Mouse (Mus musculus) small intestine, adult 2 months (tissue): ENCODE results near the gene 1700093K21Rik.

Experiments used
- CTCF ChIP-seq: fragments of 200-500 bp; IDR thresholded peaks from 2 replicates; pipeline ENCODE4 v1.5.1; 2012; ENCODE audit warnings: low read depth, mild to moderate bottlenecking, control low read depth, inconsistent platforms, low read length, moderate library complexity, mixed read lengths; ENCODE audit not compliant: insufficient replicate concordance, insufficient read length; ENCODE audit errors: extremely low read depth
- POLR2A ChIP-seq: fragments of 200-500 bp; IDR thresholded peaks from 2 replicates; pipeline ENCODE4 v1.6.1; 2012; ENCODE audit warnings: low read depth, mild to moderate bottlenecking, control low read depth, inconsistent platforms, low read length, moderate library complexity

DNA sequence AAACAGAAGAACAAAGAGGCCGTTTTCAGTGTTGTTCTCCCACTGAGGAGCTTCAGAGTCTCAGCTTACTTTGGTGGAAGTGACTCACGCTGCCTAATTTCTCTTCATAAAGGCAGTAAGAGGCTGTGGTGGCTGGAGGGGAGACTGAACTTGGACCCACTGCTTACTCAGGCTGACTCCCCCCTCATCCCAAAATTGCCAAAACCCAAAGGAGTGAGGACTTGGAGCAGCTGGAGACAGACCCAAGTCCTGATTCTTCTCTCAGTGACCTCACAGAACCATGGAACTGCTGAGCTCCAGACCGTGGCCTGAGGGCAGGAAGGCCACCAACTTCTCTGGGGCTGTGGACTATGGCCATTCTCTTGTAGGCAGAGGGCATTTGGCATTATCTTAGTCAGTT, 2.0 kb downstream of the 1700093K21Rik start:
- no peak for TF ChIP-seq CTCF
- no peak for TF ChIP-seq POLR2A
